Mouse (Mus musculus) MEL (cell line): Measurements from ENCODE around the gene Ehbp1l1. TPM values are rescaled to one million over a fixed set of nuclear protein-coding genes. Genes with fewer than 3 reads are reported as not detected.

Experiments
- DNase-seq: peaks from one replicate; pipeline ENCODE4 v3.0.0; 2011; ENCODE audit warnings: low read depth, low spot score
- H3K27ac ChIP-seq: 2 replicates; pipeline ENCODE4 v1.5.1; 2012; ENCODE audit warnings: low read depth, mild to moderate bottlenecking, control low read depth, low read length, moderate library complexity; ENCODE audit not compliant: control insufficient read depth
- H3K27me3 ChIP-seq, 2 experiments: fragments of 150-350 bp in 1 of 2; sonication (generic) in 1 of 2; 2 replicates each; pipeline ENCODE4 v1.6.1; 2012; ENCODE audit warnings: low read length in 2 of 2, mild to moderate bottlenecking in 2 of 2, improper control_type of control experiment in 1 of 2, moderate library complexity in 1 of 2; ENCODE audit not compliant: insufficient read depth in 2 of 2, control insufficient read depth in 1 of 2
- H3K36me3 ChIP-seq, 2 experiments: 2 replicates each; pipeline ENCODE4 v1.6.1; 2012 to 2014; ENCODE audit warnings: low read length in 2 of 2, improper control_type of control experiment in 1 of 2, inconsistent platforms in 1 of 2, mild to moderate bottlenecking in 1 of 2; ENCODE audit not compliant: insufficient read depth in 2 of 2, control insufficient read depth in 1 of 2
- H3K4me1 ChIP-seq, 2 experiments: fragments of 150-350 bp in 1 of 2; sonication (generic) in 1 of 2; 2 replicates each; pipeline ENCODE4 v1.6.1; 2012; ENCODE audit warnings: low read length in 2 of 2, improper control_type of control experiment in 1 of 2, mild to moderate bottlenecking in 1 of 2; ENCODE audit not compliant: insufficient read depth in 2 of 2, control insufficient read depth in 1 of 2
- H3K4me3 ChIP-seq, 2 experiments: fragments of 150-350 bp in 1 of 2; sonication (generic) in 1 of 2; 2 replicates each; pipeline ENCODE4 v1.5.1; 2012; ENCODE audit warnings: low read depth in 2 of 2, low read length in 2 of 2, mild to moderate bottlenecking in 2 of 2, moderate library complexity in 2 of 2, control low read depth in 1 of 2, improper control_type of control experiment in 1 of 2; ENCODE audit not compliant: control insufficient read depth in 1 of 2, insufficient read depth in 1 of 2
- H3K79me2 ChIP-seq: 2 replicates; pipeline ENCODE4 v1.6.1; 2012; ENCODE audit warnings: mild to moderate bottlenecking, low read length, moderate library complexity; ENCODE audit not compliant: control insufficient read depth, poor library complexity, insufficient read depth
- H3K9ac ChIP-seq: 2 replicates; pipeline ENCODE4 v1.6.1; 2012; ENCODE audit warnings: low read depth, mild to moderate bottlenecking, control low read depth, low read length, moderate library complexity; ENCODE audit not compliant: control insufficient read depth, poor library complexity, severe bottlenecking
- H3K9me3 ChIP-seq: fragments of 150-350 bp; sonication (generic); replicated peaks from 2 replicates; pipeline ENCODE4 v1.6.1; 2012; ENCODE audit warnings: mild to moderate bottlenecking, low read length, improper control_type of control experiment, moderate library complexity; ENCODE audit not compliant: insufficient read depth
- BHLHE40 ChIP-seq: IDR thresholded peaks from 2 replicates; pipeline ENCODE4 v1.6.1; 2012; ENCODE audit warnings: low read depth, mild to moderate bottlenecking, inconsistent platforms, low read length, improper control_type of control experiment, borderline replicate concordance
- CHD2 ChIP-seq: IDR thresholded peaks from 2 replicates; pipeline ENCODE4 v1.6.1; 2011; ENCODE audit warnings: low read length, improper control_type of control experiment
- CTCF ChIP-seq, 3 experiments: IDR thresholded peaks in 2 of 3; conservative IDR thresholded peaks in 1 of 3; 2 replicates each; pipeline ENCODE4 v1.5.1; 2011 to 2012; ENCODE audit warnings: low read length in 3 of 3, low read depth in 2 of 3, mild to moderate bottlenecking in 2 of 3, improper control_type of control experiment in 1 of 3, inconsistent platforms in 1 of 3, mixed read lengths in 1 of 3, moderate library complexity in 1 of 3; ENCODE audit not compliant: control insufficient read depth in 1 of 3, insufficient read depth in 1 of 3, poor library complexity in 1 of 3, severe bottlenecking in 1 of 3
- E2F4 ChIP-seq: IDR thresholded peaks from 2 replicates; pipeline ENCODE4 v1.6.1; 2011; ENCODE audit warnings: low read depth, low read length, improper control_type of control experiment, borderline replicate concordance
- ETS1 ChIP-seq: IDR thresholded peaks from 2 replicates; pipeline ENCODE4 v1.6.1; 2012; ENCODE audit warnings: low read depth, mild to moderate bottlenecking, inconsistent platforms, low read length, improper control_type of control experiment, moderate library complexity
- GABPA ChIP-seq: IDR thresholded peaks from 2 replicates; pipeline ENCODE4 v1.6.1; 2012; ENCODE audit warnings: low read depth, mild to moderate bottlenecking, inconsistent platforms, low read length, improper control_type of control experiment, moderate library complexity
- GATA1 ChIP-seq: IDR thresholded peaks from 2 replicates; pipeline ENCODE4 v1.6.1; 2011; ENCODE audit warnings: low read depth, low read length, improper control_type of control experiment
- HCFC1 ChIP-seq: IDR thresholded peaks from 2 replicates; pipeline ENCODE4 v1.6.1; 2012; ENCODE audit warnings: low read depth, mild to moderate bottlenecking, inconsistent platforms, low read length, improper control_type of control experiment, moderate library complexity
- MAFK ChIP-seq: IDR thresholded peaks from 2 replicates; pipeline ENCODE4 v1.6.1; 2011; ENCODE audit warnings: low read depth, mild to moderate bottlenecking, low read length, improper control_type of control experiment, borderline replicate concordance
- MAZ ChIP-seq: IDR thresholded peaks from 2 replicates; pipeline ENCODE4 v1.6.1; 2012; ENCODE audit warnings: low read depth, mild to moderate bottlenecking, inconsistent platforms, low read length, improper control_type of control experiment
- POLR2A ChIP-seq, 2 experiments: IDR thresholded peaks; 2 replicates each; pipeline ENCODE4 v1.6.1; 2011 to 2012; ENCODE audit warnings: low read length in 2 of 2, mild to moderate bottlenecking in 2 of 2, control low read depth in 1 of 2, improper control_type of control experiment in 1 of 2, low read depth in 1 of 2, moderate library complexity in 1 of 2; ENCODE audit not compliant: control insufficient read depth in 1 of 2, insufficient read depth in 1 of 2, poor library complexity in 1 of 2
- POLR2AphosphoS2 ChIP-seq: IDR thresholded peaks from 2 replicates; pipeline ENCODE4 v1.6.1; 2011; ENCODE audit warnings: low read length, improper control_type of control experiment
- POLR2AphosphoS5 ChIP-seq: IDR thresholded peaks from 2 replicates; pipeline ENCODE4 v1.6.1; 2012; ENCODE audit warnings: low read depth, borderline replicate concordance, mild to moderate bottlenecking, inconsistent platforms, low read length, moderate library complexity, mixed read lengths
- RAD21 ChIP-seq: IDR thresholded peaks from 2 replicates; pipeline ENCODE4 v1.6.1; 2011; ENCODE audit warnings: mild to moderate bottlenecking, low read depth, low read length, improper control_type of control experiment
- SIN3A ChIP-seq: IDR thresholded peaks from 2 replicates; pipeline ENCODE4 v1.6.1; 2012; ENCODE audit warnings: low read length, improper control_type of control experiment, inconsistent platforms
- SMC3 ChIP-seq: IDR thresholded peaks from 2 replicates; pipeline ENCODE4 v1.6.1; 2011; ENCODE audit warnings: low read depth, low read length, improper control_type of control experiment
- TBP ChIP-seq: IDR thresholded peaks from 2 replicates; pipeline ENCODE4 v1.8.0; 2011; ENCODE audit warnings: low read depth, low read length, improper control_type of control experiment
- UBTF ChIP-seq: IDR thresholded peaks from 2 replicates; pipeline ENCODE4 v1.6.1; 2012; ENCODE audit warnings: low read depth, mild to moderate bottlenecking, inconsistent platforms, low read length, improper control_type of control experiment, moderate library complexity, borderline replicate concordance; ENCODE audit not compliant: insufficient read depth
- USF1 ChIP-seq: IDR thresholded peaks from 2 replicates; pipeline ENCODE4 v1.6.1; 2014; ENCODE audit warnings: low read depth, mild to moderate bottlenecking, inconsistent platforms, low read length, improper control_type of control experiment, moderate library complexity
- ZC3H11A ChIP-seq: IDR thresholded peaks from 2 replicates; pipeline ENCODE4 v1.6.1; 2012; ENCODE audit warnings: low read depth, mild to moderate bottlenecking, inconsistent platforms, low read length, improper control_type of control experiment
- ZKSCAN1 ChIP-seq: IDR thresholded peaks from 2 replicates; pipeline ENCODE4 v1.6.1; 2012; ENCODE audit warnings: low read depth, mild to moderate bottlenecking, inconsistent platforms, low read length, improper control_type of control experiment, moderate library complexity
- polyA plus RNA-seq, 2 experiments: library from polyadenylated mRNA; stranded (reverse) in 1 of 2; unstranded in 1 of 2; fragments of >175 nt in 1 of 2; fragments of >200 nt in 1 of 2; gene quantifications; 2 replicates each; pipeline versions ENCODE4 v1.2.1 to v1.2.4; 2012; ENCODE audit warnings: low replicate concordance in 2 of 2, low read depth in 1 of 2; ENCODE audit not compliant: insufficient read length in 2 of 2, insufficient read depth in 1 of 2, missing spikeins in 1 of 2
- total RNA-seq: library from RNA; depleted of rRNA; stranded (reverse); fragments of 300-350 nt; gene quantifications from 2 replicates; pipeline ENCODE4 v1.2.3, GENCODE M21; 2012

Gene Ehbp1l1
- total and polyA plus RNA-seq, 3 experiments, result 63.2 to 113 (median 77.3) TPM

DNA sequence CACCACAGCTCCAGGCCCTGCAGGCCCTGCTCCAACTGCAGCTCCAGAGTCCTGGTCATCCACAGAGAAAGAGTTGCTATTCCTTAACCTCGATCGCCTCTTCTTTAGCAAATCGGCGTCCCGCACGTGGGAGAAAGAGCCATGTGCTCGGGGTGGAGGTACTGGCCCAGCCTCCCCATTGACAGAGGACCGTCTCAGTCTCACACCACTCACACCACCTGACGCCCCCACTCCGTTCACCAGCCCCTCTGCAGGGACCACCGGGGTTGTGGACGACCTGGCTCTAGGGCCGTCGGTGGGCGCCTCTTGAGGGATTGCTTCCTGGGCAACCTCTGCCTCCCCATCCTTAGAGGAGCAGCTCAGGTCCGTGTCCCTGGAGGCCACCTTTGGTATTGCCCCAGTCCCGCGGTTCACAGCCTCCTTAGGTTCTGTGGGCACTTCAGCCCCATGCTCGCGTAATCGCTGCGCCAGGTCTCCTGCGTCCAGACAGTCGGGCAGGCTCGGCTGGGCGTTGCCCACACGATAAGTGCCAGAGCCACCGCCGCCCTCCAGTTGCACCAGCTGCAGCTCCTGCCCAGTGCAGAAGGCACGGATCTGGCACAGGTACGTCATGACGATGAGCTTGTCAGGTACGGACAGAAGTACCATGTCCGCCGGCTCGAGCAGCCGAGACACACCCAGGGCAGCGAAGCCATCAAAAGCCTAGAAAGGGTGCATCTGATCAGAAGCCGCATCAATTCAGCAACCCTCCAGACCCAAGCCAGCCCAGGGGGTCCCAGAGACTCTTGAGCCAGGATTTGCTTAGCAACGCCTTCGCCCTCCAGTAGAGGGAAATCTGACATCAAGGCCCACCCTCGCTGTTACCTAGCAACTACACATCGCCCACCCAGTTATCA, 10.1 kb downstream of the Ehbp1l1 start:
- H3K4me1 ChIP-seq, result peaks cover 0 to 4% of the 10 kb centered on the region in 2 experiments; a peak in 2 of 4 replicates

DNA sequence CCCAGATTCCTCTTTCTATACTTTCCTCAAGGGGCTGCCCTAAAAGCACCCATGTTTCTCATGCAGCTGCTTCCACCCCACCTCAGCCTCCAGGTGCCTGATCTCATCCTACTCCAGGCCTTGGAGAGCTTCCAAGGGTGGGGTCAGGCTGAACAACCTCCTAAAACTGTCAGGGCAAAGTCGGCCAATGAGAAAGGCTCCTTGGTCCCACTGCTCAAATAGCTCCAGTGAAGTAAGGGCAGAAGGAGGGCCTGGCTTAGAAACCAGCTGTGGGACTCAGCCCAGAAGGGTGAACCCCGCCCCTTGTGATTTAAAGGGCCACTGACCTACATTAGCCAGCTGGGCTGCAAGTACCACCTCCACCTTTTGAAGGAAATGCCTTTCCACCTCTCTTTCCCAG, 12.4 kb downstream of the Ehbp1l1 start:
- Histone ChIP-seq H3K27ac (no peak overlapping the region), H3K4me3 (no peak overlapping the region), H3K9ac (no peak overlapping the region), H3K36me3 (peaks cover 0 to 6% of the 10 kb centered on the region in 2 experiments), H3K79me2 (peaks cover 3% of the 10 kb centered on the region; the same call in 1 of the 2 replicates), H3K4me1 (peaks cover 0 to 4% of the 10 kb centered on the region in 2 experiments; a peak in 1 of 4 replicates), H3K9me3 (no peaks in the 10 kb centered on the region), H3K27me3 (no peaks in the 10 kb centered on the region)
- TF ChIP-seq GATA1, result no peak
- TF ChIP-seq POLR2AphosphoS2, result no peak
- TF ChIP-seq ETS1, result 0 out of 2 replicates have a peak, but pooled peaks have one; percentile 32
- TF ChIP-seq ZC3H11A, result no peak
- no peak for TF ChIP-seq POLR2A (IDR thresholded peaks at IDR 0.05; ENCODE audit: control insufficient read depth in 1 of 2, insufficient read depth in 1 of 2, low read depth in 1 of 2, low read length in 2 of 2, poor library complexity in 1 of 2)
- TF ChIP-seq SIN3A, result peak; percentile 70
- DNase-seq, result peak; percentile 79

More for the DNA sequence above, 10.1 kb downstream of the Ehbp1l1 start:
- peak; percentile 38 for DNase-seq
- Histone ChIP-seq H3K79me2 (peaks cover 3% of the 10 kb centered on the region; the same call in 1 of the 2 replicates), H3K4me3 (no peak overlapping the region), H3K9me3 (no peaks in the 10 kb centered on the region), H3K9ac (no peak overlapping the region), H3K27me3 (no peaks in the 10 kb centered on the region), H3K27ac (no peak overlapping the region), H3K36me3 (peaks cover 6 to 14% of the 10 kb centered on the region in 2 experiments)
- TF ChIP-seq CTCF (IDR thresholded peaks at IDR 0.05 in 2 of 3, conservative IDR thresholded peaks at IDR 0.05 in 1 of 3; ENCODE audit: control insufficient read depth in 1 of 3, insufficient read depth in 1 of 3, low read depth in 2 of 3, low read length in 3 of 3, poor library complexity in 1 of 3, severe bottlenecking in 1 of 3), result peak; percentile 11 to 31 (median 16); a peak in 3 of 6 replicates
- TF ChIP-seq USF1, result no peak

DNA sequence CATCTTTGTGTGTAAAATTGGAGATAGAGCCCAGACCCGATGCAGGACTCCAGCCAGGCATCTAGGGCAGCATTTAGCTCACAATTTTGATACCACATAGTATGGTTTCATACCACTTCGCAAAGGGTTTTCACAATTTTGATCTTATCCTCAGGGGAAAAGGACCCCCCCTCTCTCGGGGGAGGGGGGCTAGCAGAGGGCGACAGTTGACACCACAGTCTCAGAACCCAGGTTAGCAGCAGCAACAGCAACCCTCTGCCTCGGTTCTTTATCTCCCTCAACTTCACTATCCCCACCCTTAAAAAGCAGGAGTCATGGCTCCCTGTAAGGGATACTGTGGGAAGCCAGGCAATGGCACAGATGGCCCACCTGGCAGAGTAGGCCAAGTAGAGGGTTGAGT, 12.9 kb downstream of the Ehbp1l1 start:
- H3K4me3 ChIP-seq, result no peak overlapping the region
- no peak overlapping the region for H3K9ac ChIP-seq
- no peaks in the 10 kb centered on the region for H3K27me3 ChIP-seq
- H3K36me3 ChIP-seq, result peaks cover 0 to 6% of the 10 kb centered on the region in 2 experiments
- DNase-seq, result no peak
- H3K9me3 ChIP-seq, result no peaks in the 10 kb centered on the region
- H3K79me2 ChIP-seq, result peaks cover 3% of the 10 kb centered on the region; the same call in 1 of the 2 replicates
- TF ChIP-seq GABPA (no peak), SIN3A (no peak), BHLHE40 (no peak), ZKSCAN1 (no peak), CHD2 (no peak), HCFC1 (no peak), MAZ (no peak), UBTF (no peak), E2F4 (no peak), RAD21 (no peak), TBP (no peak), SMC3 (no peak), USF1 (no peak), MAFK (no peak), POLR2AphosphoS5 (no peak)
- H3K27ac ChIP-seq, result no peak overlapping the region
- peaks cover 0 to 4% of the 10 kb centered on the region in 2 experiments; a peak in 1 of 4 replicates for H3K4me1 ChIP-seq
